Mouse (Mus musculus) testis, postnatal 10 days (tissue): ENCODE results near the gene Kmt2e.
"Not testable (repeated sequence)": the region's sequence is repeated elsewhere in the genome, so short reads cannot be mapped to it uniquely, and the experiment has no call there.

Experiments
- DNase-seq: peaks from one replicate; pipeline ENCODE4 v3.0.0; 2021; ENCODE audit warnings: low spot score

Kmt2e gene

DNA sequence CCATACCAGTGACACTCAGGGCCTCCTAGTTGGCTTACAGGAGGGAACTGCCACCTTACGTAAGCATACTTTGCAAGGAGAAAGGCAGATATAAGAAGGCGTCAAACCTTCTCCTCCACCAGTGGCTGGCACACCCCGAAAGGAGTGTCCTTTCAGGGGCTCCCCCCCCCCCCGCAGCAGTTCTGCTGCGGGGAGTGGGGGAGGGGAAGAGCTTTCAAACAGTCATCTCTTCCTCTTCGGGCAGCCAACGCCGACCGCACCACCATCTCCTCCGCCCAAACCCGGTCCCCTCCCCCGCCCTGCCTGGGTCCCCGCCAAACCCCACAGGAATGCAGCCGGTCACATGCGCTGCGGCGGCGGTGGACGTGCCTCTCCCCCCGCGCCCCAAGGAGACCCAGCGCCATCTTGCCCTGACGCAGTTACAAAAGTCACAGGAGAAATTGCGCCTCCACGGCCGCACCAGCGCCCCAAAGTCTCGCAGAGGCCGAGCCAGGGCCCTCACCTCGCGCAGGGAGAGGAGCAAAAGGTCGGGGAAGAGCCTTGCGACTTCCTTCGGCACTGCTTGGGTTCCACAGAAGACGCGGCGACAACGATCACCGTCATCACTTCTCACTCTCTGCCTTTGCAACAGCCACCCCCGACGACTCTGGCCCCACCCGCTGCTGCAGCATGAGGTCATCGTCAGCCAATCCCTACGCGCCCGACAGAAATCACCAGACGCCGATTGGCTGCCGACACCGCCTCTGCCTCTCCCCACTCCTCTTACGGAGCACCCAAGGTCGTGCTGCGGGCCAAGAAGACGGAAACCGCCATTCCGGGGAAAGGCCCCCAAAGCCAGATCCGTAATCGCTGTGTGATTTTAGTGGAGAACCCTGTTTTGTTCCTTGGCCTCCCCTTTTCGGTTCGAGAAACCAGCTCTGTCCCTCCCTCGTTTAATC is 1.3 kb upstream of the Kmt2e start:
- DNase-seq: peak; percentile 99

DNA sequence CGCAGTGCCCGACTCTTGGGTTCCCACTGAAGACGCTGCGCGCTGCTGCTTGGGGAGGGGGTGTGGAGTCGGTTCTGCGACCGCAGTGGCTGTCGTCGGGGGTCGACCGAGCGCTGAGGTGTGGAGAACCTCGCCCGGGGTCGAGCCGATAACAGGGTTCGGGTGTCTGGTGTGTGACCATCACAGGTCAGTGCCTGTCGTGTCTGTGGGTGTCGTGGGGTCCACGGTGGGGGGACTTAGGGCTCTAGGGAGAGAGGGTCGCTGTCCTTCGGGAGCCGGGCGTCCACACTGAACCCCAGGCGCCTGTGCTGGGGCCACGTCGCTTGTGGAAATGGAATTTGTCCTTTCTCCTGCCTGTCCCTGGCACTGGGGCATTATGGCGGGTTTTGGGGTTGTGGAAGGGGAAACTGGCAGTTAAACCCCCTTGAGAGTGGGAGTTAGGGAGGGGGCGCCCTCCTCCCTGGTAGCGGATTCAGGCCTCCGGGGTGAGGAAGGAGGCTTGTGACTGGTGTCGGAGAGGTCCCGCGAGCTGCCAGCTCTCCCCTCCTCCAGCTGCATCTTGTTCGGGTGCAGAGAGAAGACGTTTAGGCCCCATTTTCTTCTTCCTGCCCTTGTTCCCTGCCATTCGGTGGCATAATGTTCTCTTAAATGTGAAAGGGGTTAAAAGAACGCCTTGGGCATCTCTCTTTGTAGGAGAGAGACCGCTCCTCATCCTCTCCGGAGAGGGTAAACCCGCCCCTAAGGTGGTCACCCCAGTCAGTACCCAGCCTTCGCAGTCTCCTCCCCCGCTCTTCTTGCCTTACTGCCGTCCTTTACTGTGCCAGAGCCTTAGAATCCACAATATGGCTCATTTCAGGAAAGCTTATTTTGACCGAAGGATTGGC is 599 bp downstream of the Kmt2e start:
- peak; percentile 66 for DNase-seq

DNA sequence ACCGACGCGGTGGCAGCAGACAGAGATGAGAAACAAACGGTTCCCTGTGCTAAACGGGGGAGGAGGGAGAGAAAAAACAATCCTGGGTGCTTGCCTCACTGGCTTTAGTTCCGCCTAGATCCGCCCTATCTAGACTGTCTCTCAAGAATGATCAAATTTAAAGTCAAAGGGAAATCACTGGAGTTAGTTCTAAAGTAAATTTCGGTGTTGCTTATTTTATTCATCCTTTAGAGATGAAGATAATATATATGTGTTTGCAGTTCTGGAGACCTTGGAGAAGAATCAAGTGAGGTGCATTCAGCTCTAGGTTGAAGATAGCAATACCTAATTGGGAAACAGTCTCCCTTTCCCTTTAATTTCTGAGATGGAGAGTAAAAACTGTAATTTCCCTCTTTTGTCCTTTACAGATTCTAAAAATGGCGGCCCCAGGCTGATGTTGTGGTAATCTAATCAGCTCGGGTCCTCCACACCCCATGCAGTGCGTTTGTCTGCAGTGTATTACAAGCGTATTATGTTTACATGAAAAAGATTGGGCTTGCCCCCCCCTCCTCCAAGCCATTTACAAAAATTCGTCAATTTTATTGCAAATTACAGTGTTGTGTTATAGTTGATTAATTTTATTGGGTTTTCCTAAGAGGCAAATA is 1.4 kb downstream of the Kmt2e start:
- no peak for DNase-seq

DNA sequence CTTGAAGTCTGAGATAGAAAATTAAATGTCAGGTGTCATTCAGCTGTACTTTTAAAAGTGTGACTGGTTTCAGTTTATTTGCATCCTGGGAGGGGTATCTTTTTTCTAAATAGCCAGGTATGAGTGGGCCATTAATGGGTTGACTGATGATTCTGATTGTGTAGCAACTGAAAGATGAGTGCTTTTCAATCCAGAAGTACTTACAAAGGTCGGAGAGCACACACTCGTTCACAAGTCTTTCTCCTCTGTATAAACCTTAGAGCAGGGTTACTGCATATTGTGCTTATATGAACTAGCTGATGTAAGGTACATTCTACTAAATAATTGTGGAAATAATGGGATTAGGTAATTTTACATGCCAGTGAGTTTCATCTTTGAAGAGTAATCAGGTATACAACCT is 2.5 kb downstream of the Kmt2e start:
- DNase-seq: no peak

DNA sequence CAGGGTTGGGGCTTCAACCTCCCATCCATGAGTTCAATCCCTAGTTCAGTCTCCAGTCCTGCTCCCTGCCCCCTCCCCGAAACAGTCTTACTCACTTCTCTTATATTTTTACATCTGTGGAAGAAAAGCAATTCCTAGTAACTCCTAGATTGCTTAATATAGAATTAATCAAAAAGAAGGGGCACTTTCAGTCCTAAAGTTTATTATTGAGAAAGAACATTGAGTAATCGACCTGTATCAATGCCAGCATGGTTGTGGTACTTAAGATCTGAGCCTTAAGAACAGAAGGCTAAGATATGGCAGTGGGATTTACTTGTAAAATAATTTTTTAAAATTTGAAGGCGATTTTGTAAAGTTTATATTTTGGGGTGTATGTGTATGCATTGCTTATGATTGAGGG is 5.6 kb downstream of the Kmt2e start:
- DNase-seq: no peak

DNA sequence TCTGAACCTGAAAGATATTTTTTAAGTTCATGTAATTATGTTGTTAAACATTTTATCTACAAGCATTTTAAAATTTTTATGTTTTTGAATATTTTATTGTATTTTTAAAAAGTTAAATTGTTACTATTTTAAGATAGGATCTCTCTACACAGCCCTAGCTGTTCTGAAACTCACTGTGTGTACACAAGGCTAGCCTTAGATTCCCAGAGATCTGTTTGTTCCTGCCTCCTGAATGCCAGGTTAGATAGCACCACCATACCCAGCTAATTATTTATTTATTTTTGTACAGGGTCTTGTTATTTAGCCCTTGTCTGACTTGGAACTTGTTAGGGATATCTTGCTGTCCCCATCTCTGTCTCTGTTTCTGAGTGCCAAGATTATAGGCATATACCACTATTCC is 6.3 kb downstream of the Kmt2e start:
- DNase-seq: no peak

DNA sequence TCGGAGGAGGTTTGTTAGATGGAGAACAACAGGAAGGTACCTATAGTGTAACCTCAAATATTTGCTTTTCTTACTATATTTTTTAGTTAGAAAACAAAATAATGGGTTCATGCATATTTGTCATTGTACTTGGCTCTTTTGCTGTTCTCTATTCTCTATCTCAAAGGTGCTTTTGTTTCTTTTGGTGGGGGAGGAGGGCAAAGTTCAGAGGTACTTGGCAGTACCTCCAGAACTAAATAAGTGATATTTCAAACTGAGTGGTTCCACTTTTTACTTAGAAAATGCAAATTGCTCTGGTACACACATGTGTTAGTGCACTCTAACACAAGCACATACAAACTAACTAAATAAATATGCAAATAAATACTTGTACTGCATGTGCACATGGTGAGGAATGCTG is 7.7 kb downstream of the Kmt2e start:
- DNase-seq: no peak

DNA sequence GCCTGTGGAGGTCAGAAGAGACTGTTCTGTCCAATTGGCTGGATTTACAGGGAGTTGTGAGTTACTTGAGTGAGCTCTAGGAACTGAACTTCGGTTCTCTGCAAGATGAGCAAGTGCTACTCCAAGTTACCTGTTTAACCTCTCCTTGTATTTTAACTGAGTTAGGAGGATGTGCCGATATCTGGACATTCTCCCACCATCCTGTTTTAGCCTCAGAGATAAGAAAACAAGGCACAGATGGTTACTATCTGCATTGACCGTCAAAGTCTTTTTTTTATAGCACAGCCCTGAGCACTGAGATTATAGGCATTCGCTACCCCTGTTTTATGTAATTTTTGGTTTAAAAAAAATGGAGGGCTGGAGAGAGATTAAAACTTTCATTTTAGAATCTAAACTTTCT is 10.2 kb downstream of the Kmt2e start:
- DNase-seq: no peak

DNA sequence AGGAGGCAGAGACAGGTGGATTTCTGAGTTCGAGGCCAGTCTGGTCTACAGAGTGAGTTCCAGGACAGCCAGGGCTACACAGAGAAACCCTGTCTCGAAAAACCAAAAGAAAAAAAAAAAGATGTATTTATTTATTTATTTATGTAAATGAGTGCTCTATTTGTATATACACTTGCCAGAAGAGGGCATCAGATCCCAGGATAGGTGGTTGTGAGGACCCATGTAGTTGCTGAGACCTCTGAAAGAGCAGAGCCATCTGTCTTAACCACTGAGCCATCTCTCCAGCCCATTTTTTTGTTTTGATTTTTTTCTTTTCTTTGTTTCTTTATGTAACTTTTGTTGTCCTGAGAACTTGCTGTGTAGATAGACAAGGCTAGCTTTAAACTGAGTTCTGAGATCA is 19.3 kb downstream of the Kmt2e start:
- DNase-seq: not testable (repeated sequence)

DNA sequence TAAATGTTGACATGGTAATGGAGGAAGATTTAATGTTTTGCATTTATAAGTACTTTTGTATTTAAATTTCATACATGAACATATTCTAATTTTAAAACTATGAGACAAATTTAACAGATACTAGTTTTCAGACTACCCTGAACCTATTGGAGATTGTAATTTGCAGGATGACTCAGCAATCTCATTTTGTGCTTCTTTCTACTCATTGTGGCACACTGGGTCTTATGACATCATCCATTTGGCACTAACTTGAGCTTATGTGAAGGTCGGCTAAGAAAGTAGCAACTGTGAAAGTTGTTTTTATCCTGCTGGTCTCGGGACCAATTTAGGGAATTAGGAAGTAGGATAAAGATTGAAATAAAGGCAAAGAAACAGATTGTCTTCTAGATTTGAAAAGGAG is 27.4 kb downstream of the Kmt2e start:
- no peak for DNase-seq

DNA sequence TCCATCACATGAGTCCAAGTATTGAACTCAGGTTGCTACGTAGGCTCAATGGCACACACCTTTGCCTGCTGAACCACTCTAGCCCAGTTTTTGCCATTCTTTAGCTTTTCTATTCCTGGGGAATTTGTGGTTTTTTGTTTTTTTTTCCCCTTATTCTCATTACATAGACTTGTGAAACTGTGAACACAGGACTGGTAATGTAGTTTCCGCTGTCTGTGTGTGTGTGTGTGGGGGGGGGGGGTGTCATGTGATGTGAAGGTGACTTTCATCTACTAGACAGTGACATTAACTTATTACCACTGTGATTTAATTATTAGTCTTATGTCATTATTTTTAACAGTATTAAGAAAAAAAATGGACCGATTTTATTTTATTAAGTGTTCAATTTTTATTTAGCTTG is 30.0 kb downstream of the Kmt2e start:
- DNase-seq: no peak

DNA sequence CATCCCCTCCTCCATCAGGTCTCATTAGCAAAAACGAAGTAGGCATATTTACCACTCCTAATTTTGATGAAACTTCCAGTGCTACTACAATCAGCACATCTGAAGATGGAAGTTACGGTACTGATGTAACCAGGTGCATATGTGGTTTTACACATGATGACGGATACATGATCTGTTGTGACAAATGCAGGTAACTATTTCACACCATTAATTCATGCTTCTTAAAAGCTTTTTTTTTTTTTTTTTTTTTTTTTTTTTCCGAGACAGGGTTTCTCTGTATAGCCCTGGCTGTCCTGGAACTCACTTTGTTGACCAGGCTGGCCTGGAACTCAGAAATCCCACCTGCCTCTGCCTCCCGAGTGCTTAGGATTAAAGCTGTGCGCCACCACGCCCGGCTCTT is 30.5 kb downstream of the Kmt2e start:
- DNase-seq: no peak

DNA sequence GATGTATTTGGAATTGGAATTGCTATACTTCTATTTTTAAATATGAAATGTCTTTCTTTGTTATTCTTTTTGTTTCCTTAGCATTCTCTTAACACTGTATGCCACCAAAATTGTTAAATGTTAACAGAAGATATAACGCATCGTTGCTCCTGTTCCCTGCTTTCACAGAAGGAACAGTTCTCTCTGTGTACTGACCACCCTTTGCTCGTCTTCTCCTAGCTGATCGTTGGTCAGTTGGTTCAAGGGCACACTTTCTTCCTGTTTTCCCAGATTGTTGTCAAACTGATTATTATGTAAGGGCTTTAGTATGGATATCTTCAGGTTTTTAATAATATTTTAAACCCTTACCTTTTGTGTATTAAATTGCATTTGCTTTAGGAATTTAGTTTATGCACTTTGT is 32.3 kb downstream of the Kmt2e start:
- DNase-seq: no peak

DNA sequence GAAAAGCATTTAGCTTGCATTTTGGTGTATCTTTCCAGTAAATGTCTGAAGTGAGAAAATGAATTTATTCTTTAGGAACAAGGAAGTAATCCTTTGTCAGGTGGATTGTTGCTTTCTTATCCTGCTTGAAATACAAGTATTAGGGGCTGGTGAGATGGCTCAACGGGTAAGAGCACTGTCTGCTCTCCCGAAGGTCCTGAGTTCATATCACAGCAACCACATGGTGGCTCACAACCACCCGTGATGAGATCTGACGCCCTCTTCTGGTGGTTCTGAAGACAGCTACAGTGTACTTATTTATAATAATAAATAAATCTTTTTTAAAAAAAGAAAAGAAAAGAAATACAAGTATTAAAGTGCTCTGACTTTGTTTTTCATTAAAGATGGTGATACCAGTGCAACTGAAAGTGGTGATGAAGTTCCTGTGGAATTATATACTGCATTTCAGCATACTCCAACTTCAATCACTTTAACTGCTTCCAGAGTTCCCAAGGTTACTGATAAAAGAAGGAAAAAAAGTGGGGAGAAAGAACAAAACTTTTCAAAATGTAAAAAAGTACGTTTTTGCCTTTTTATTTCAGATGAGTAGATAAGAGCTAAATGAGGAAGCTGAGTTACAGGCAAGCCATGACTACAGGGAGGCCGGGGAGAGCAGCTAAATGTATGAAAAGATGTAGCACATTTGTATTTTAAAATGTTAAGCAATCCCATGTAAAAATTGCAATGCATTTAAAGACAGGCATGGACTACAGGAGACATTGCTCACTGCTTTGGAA is 39.0 kb downstream of the Kmt2e start:
- no peak for DNase-seq

DNA sequence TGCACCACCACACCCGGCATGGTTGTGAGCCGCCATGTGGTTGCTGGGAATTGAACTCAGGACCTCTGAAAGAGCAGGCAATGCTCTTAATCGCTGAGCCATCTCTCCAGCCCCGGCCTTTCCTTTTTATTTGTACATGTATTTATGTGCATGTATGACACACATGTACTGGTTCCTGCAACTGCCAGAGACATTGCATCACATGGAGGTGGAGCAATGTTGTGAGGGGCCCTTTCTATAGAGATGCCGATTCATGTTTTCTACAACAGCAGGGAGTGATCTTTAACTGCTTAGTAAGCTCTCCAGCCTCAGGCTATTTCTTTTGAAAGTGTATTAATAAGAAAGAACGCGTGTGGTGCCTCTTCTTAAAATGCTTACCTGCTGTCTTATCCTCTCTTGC is 49.6 kb downstream of the Kmt2e start:
- no peak for DNase-seq

DNA sequence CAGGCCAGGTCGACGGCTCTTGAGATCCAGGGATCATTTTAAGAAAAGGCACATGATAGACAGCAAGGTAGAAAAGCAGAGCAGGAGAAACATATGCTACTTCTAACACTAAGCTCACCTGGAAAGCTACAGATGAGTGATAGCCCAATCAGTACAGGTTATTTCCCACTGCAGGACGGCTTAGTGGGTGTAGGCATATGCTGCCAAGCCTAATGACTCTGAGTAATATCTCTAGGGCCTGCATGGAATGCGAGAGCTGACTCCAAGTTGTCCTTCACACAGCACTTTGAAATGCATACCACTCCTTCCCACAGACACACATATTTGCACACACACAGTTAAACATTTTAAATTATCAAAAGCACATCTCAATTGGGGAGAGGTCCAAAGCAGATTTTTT is 55.0 kb downstream of the Kmt2e start:
- DNase-seq: no peak

DNA sequence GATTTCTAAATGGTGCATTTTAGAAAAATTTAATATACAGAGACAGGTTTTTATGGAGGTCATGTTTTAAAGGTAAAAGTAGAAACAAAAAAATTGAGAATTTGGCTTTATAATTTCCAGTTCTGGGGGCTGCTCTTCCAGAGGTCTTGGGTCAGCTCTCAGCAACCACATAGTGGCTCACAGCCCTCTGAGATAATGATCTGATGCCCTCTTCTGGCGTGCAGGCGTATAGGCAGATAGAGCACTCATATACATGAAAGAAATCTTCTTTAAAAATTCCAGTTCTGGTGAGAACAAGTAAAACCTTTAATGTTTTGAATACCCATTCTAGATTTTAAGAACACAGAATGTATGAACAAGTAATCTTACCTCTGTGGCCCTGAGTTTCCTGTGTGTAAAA is 56.6 kb downstream of the Kmt2e start:
- DNase-seq: no peak

DNA sequence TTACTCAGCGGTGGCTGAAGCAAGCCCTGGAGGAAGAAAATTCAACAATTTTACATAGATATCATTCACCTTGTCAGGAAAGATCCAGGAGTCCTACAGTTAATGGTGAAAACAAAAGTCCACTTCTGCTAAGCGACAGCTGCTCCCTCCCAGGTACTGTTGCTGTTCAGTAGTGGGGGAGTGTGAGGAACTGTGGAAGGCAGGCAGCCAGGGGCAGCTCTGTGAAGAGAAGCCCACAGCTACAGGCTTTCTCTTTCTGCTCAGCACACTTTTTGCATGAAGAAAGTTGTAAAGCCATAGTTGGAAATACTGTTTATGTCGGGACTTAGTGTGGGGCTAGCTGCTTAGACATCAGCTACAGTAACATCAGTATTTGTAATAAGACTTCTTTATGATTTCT is 62.2 kb downstream of the Kmt2e start:
- no peak for DNase-seq

DNA sequence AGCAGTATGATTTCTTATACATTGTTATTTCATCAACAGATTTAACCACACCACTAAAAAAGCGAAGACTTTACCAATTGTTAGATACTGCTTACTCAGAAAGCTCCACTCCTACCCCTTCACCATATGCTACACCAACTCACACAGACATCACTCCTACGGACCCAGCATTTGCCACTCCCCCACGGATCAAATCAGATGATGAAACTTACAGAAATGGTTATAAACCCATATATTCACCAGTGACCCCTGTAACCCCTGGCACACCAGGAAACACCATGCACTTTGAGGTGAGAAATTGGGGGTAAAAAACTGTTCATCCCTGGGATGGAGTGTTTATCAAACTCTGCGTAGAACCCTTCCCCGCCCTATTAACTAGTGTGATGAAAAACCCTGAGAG is 62.7 kb downstream of the Kmt2e start:
- no peak for DNase-seq

DNA sequence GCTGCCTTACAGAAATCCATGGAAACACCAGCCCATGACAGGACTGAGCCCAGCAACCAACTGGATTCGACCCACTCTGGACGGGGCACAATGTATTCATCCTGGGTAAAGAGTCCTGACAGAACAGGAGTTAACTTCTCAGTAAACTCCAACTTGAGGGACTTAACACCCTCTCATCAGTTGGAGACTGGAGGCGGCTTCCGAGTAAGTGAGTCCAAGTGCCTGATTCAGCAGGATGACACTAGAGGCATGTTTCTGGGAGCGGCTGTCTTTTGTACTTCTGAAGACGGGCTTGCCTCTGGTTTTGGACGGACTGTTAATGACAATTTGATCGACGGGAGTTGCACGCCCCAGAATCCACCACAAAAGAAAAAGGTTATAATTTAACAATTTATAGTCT is 63.7 kb downstream of the Kmt2e start:
- DNase-seq: no peak

DNA sequence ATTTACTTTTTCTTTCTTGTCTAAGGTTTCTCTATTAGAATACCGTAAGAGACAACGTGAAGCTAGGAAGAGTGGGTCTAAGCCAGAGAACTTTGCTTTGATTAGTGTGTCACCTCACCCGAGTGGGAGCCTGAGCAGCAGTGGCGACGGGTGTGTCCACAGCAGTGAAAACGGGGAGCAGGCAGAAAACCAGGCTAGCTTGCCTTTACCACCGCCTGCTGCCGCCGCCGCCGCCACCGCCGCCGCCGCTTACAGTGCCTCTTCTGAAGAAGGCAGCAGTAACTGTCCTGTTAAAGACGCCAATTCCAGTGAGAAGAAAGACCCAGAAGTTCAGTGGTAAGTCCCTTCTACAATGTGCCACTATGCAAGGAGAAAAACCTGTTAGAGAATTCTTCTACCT is 65.0 kb downstream of the Kmt2e start:
- no peak for DNase-seq

DNA sequence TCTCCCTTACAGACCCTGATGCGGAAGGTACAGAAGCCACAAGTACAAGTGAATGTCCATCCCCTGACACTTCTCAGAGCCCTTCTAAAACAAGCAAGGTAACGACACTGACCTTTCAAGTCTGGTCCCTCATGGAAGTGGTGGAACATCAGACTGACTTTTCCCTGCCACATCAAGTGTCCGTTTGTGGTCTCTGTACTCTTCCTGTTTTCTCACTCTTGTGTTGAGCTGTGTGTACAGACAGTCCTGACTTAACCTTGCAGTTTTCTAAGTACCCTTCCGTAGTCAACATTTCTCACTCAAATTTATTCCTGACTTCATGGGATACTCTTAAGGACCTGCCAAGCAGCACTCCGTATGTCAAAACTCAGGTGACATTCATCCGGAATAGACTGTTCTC is 66.5 kb downstream of the Kmt2e start:
- DNase-seq: no peak
